Mouse (Mus musculus): Measurements from ENCODE around the gene Frzb. TPM values are rescaled to one million over a fixed set of nuclear protein-coding genes. Genes with fewer than 3 reads are reported as not detected.
A peak's percentile ranks its signal among the peaks of the same experiment; 100 is the strongest.
"Not testable (repeated sequence)": the region's sequence is repeated elsewhere in the genome, so short reads cannot be mapped to it uniquely, and the experiment has no call there.

The Frzb gene
- 72.0 and 74.6 TPM in 2 replicates for polyA plus RNA-seq (2016; fragmentation: Nextera tagmentation; extraction: Ambion mirVana)

- peaks cover 21% of the 10 kb centered on the region for H3K27me3 ChIP-seq (replicated peaks; ENCODE audit: low read depth, poor library complexity, severe bottlenecking)
- WGBS, result under 1% methylated on average over 33 of the region's 33 CpGs
- peak; percentile 89 for DNase-seq (ENCODE audit: low spot score)
- H3K4me3 ChIP-seq, result peak within 1 kb of the TSS; percentile 71
- H3K4me1 ChIP-seq, result peaks cover 27% of the 10 kb centered on the region
- peaks cover 23% of the 10 kb centered on the region for H3K36me3 ChIP-seq (replicated peaks)
- H3K9me3 ChIP-seq, result peaks cover 3% of the 10 kb centered on the region; the same call in 1 of the 2 replicates
- peak within 1 kb of the TSS; percentile 92 for H3K27ac ChIP-seq (replicated peaks)
These were observed at the start of gene Frzb for GRCm38 (mm10) chr2:80447291-80447791. Gene Frzb (minus strand): TSS chr2:80447625.

GRCm38 (mm10) chr2:80495304-80495703, 47.9 kb upstream of the Frzb start:
- not testable (repeated sequence) for H3K27ac ChIP-seq (replicated peaks); H3K9me3 ChIP-seq; DNase-seq (ENCODE audit: low spot score); H3K4me3 ChIP-seq; H3K4me1 ChIP-seq; H3K27me3 ChIP-seq (replicated peaks; ENCODE audit: low read depth, poor library complexity, severe bottlenecking)
- H3K36me3 ChIP-seq (replicated peaks), result peaks cover 16% of the 10 kb centered on the region
- WGBS, result 64% methylated on average over 7 of the region's 7 CpGs

GRCm38 (mm10) chr2:80486851-80487250, 39.4 kb upstream of the Frzb start:
- no peaks in the 10 kb centered on the region for H3K36me3 ChIP-seq (replicated peaks)
- no peak for DNase-seq (ENCODE audit: low spot score)
- 68% methylated on average over 5 of the region's 5 CpGs for WGBS
- no peak overlapping the region for H3K4me3 ChIP-seq
- H3K9me3 ChIP-seq, result no peaks in the 10 kb centered on the region
- H3K27ac ChIP-seq (replicated peaks), result no peak overlapping the region
- no peaks in the 10 kb centered on the region for H3K27me3 ChIP-seq (replicated peaks; ENCODE audit: low read depth, poor library complexity, severe bottlenecking)
- 0 out of 2 replicates have a peak, but pooled peaks cover 3% of the 10 kb centered on the region for H3K4me1 ChIP-seq

- Histone ChIP-seq H3K27ac (replicated peaks) (no peak overlapping the region), H3K9me3 (no peaks in the 10 kb centered on the region), H3K4me1 (0 out of 2 replicates have a peak, but pooled peaks cover 3% of the 10 kb centered on the region), H3K4me3 (no peak overlapping the region), H3K36me3 (replicated peaks) (no peaks in the 10 kb centered on the region), H3K27me3 (replicated peaks; ENCODE audit: low read depth, poor library complexity, severe bottlenecking) (no peaks in the 10 kb centered on the region)
- no peak for DNase-seq (ENCODE audit: low spot score)
- WGBS, result 94% methylated on average over 5 of the region's 5 CpGs
These were observed 37.5 kb upstream of the Frzb start for GRCm38 (mm10) chr2:80484951-80485350.

GRCm38 (mm10) chr2:80475831-80476230, 28.4 kb upstream of the Frzb start:
- Histone ChIP-seq H3K27ac (replicated peaks) (no peak overlapping the region), H3K27me3 (replicated peaks; ENCODE audit: low read depth, poor library complexity, severe bottlenecking) (no peaks in the 10 kb centered on the region), H3K9me3 (no peaks in the 10 kb centered on the region), H3K36me3 (replicated peaks) (no peaks in the 10 kb centered on the region), H3K4me1 (no peaks in the 10 kb centered on the region), H3K4me3 (no peak overlapping the region)
- no peak for DNase-seq (ENCODE audit: low spot score)
- WGBS, result 75% methylated on average over 1 of the region's 1 CpGs

- no peaks in the 10 kb centered on the region for H3K36me3 ChIP-seq (replicated peaks)
- no peak overlapping the region for H3K4me3 ChIP-seq
- 79% methylated on average over 5 of the region's 5 CpGs for WGBS
- no peak overlapping the region for H3K27ac ChIP-seq (replicated peaks)
- no peaks in the 10 kb centered on the region for H3K9me3 ChIP-seq
- H3K4me1 ChIP-seq, result no peaks in the 10 kb centered on the region
- H3K27me3 ChIP-seq (replicated peaks; ENCODE audit: low read depth, poor library complexity, severe bottlenecking), result no peaks in the 10 kb centered on the region
- no peak for DNase-seq (ENCODE audit: low spot score)
These were observed 26.9 kb upstream of the Frzb start for GRCm38 (mm10) chr2:80474247-80474796.

GRCm38 (mm10) chr2:80465991-80466821, 18.8 kb upstream of the Frzb start:
- H3K9me3 ChIP-seq, result no peaks in the 10 kb centered on the region
- H3K27ac ChIP-seq (replicated peaks), result peak overlapping the region; percentile 48
- peaks cover 16% of the 10 kb centered on the region for H3K4me1 ChIP-seq
- WGBS, result 71% methylated on average over 16 of the region's 16 CpGs
- H3K4me3 ChIP-seq, result no peak overlapping the region
- H3K36me3 ChIP-seq (replicated peaks), result no peaks in the 10 kb centered on the region
- no peaks in the 10 kb centered on the region for H3K27me3 ChIP-seq (replicated peaks; ENCODE audit: low read depth, poor library complexity, severe bottlenecking)
- DNase-seq (ENCODE audit: low spot score), result peak; percentile 17

GRCm38 (mm10) chr2:80461827-80462226, 14.4 kb upstream of the Frzb start:
- Histone ChIP-seq H3K27me3 (replicated peaks; ENCODE audit: low read depth, poor library complexity, severe bottlenecking) (no peaks in the 10 kb centered on the region), H3K9me3 (no peaks in the 10 kb centered on the region), H3K4me1 (peaks cover 19% of the 10 kb centered on the region), H3K27ac (replicated peaks) (no peak overlapping the region), H3K4me3 (no peak overlapping the region), H3K36me3 (replicated peaks) (no peaks in the 10 kb centered on the region)
- WGBS, result 79% methylated on average over 8 of the region's 8 CpGs
- DNase-seq (ENCODE audit: low spot score), result no peak

- Histone ChIP-seq H3K4me1 (peaks cover 27% of the 10 kb centered on the region), H3K4me3 (peak overlapping the region; percentile 71), H3K27me3 (replicated peaks; ENCODE audit: low read depth, poor library complexity, severe bottlenecking) (peaks cover 21% of the 10 kb centered on the region), H3K27ac (replicated peaks) (peak overlapping the region; percentile 92), H3K36me3 (replicated peaks) (peaks cover 14% of the 10 kb centered on the region), H3K9me3 (peaks cover 3% of the 10 kb centered on the region; the same call in 1 of the 2 replicates)
- peak; percentile 85 for DNase-seq (ENCODE audit: low spot score)
- WGBS, result under 1% methylated on average over 12 of the region's 12 CpGs
These were observed 806 bp upstream of the Frzb start for GRCm38 (mm10) chr2:80448231-80448630.

GRCm38 (mm10) chr2:80446308-80447151, 895 bp downstream of the Frzb start:
- peaks cover 3% of the 10 kb centered on the region; the same call in 1 of the 2 replicates for H3K9me3 ChIP-seq
- H3K4me1 ChIP-seq, result peaks cover 27% of the 10 kb centered on the region
- H3K27ac ChIP-seq (replicated peaks), result peak overlapping the region; percentile 92
- peaks cover 21% of the 10 kb centered on the region for H3K27me3 ChIP-seq (replicated peaks; ENCODE audit: low read depth, poor library complexity, severe bottlenecking)
- peak overlapping the region; percentile 71 for H3K4me3 ChIP-seq
- peaks cover 31% of the 10 kb centered on the region for H3K36me3 ChIP-seq (replicated peaks)
- DNase-seq (ENCODE audit: low spot score), result peak; percentile 67
- WGBS, result under 1% methylated on average over 54 of the region's 54 CpGs

GRCm38 (mm10) chr2:80445926-80446307, 1.5 kb downstream of the Frzb start:
- H3K4me3 ChIP-seq, result peak overlapping the region; percentile 71
- peaks cover 3% of the 10 kb centered on the region; the same call in 1 of the 2 replicates for H3K9me3 ChIP-seq
- DNase-seq (ENCODE audit: low spot score), result no peak
- H3K4me1 ChIP-seq, result peaks cover 27% of the 10 kb centered on the region
- H3K27me3 ChIP-seq (replicated peaks; ENCODE audit: low read depth, poor library complexity, severe bottlenecking), result peaks cover 21% of the 10 kb centered on the region
- 5% methylated on average over 10 of the region's 10 CpGs for WGBS
- peaks cover 37% of the 10 kb centered on the region for H3K36me3 ChIP-seq (replicated peaks)
- peak overlapping the region; percentile 92 for H3K27ac ChIP-seq (replicated peaks)

- H3K9me3 ChIP-seq, result peaks cover 3% of the 10 kb centered on the region; the same call in 1 of the 2 replicates
- H3K4me1 ChIP-seq, result peaks cover 27% of the 10 kb centered on the region
- peak overlapping the region; percentile 71 for H3K4me3 ChIP-seq
- H3K36me3 ChIP-seq (replicated peaks), result peaks cover 41% of the 10 kb centered on the region
- no peak for DNase-seq (ENCODE audit: low spot score)
- peaks cover 21% of the 10 kb centered on the region for H3K27me3 ChIP-seq (replicated peaks; ENCODE audit: low read depth, poor library complexity, severe bottlenecking)
- 37% methylated on average over 10 of the region's 10 CpGs for WGBS
- peak overlapping the region; percentile 92 for H3K27ac ChIP-seq (replicated peaks)
These were observed 1.9 kb downstream of the Frzb start for GRCm38 (mm10) chr2:80445491-80445890.
